Comparison of ENCODE assay signal across 29 mouse cellular contexts in genomic region chr5:36440741-36441140, GRCm38 (mm10). TPM values are rescaled to one million over a fixed set of nuclear protein-coding genes. Genes with fewer than 3 reads are reported as not detected.
DNase-seq lines count a peak whose midpoint lies in the region; ATAC-seq lines count a peak whose summit lies in the region.
"Had no signal": no experiment of that assay in that cellular context is flagged by ENCODE, and none has a peak within 500 bp of the region (broad histone marks: within the 10 kb centered on the region; RNA-seq: fewer than 3 reads in every experiment).

No protein-coding gene starts in this region.

- WGBS in embryonic facial prominence, embryonic 13.5 days = 55% methylated on average over 3 of the region's 3 CpGs
- 78% methylated on average over 3 of the region's 3 CpGs for WGBS in embryonic facial prominence, embryonic 10.5 days
- WGBS in heart, embryonic 10.5 days = 72% methylated on average over 3 of the region's 3 CpGs

- peaks cover 46% of the 10 kb centered on the region for H3K4me1 ChIP-seq in embryonic facial prominence, embryonic 13.5 days
- H3K4me1 ChIP-seq in embryonic facial prominence, embryonic 10.5 days = peaks cover 13% of the 10 kb centered on the region
- 0 out of 2 replicates have a peak, but pooled peaks cover 3% of the 10 kb centered on the region for H3K4me1 ChIP-seq in heart, embryonic 10.5 days
- H3K4me1 ChIP-seq: intestine, embryonic 15.5 days had no signal

- H3K4me3 ChIP-seq in embryonic facial prominence, embryonic 13.5 days = no peak overlapping the region
- no peak overlapping the region for H3K4me3 ChIP-seq in embryonic facial prominence, embryonic 10.5 days
- H3K4me3 ChIP-seq in heart, embryonic 10.5 days = no peak overlapping the region
- H3K4me3 ChIP-seq: embryonic facial prominence, embryonic 12.5 days; forebrain, embryonic 10.5 days; forebrain, embryonic 13.5 days; gastrocnemius, adult 2 months; heart, adult 2 months; hindbrain, embryonic 10.5 days; hindbrain, embryonic 13.5 days; intestine, embryonic 15.5 days had no signal

- H3K36me3 ChIP-seq in embryonic facial prominence, embryonic 13.5 days = no peaks in the 10 kb centered on the region
- H3K36me3 ChIP-seq in embryonic facial prominence, embryonic 10.5 days (replicated peaks) = no peaks in the 10 kb centered on the region
- no peaks in the 10 kb centered on the region for H3K36me3 ChIP-seq in heart, embryonic 10.5 days
- H3K36me3 ChIP-seq: embryonic facial prominence, embryonic 12.5 days; forebrain, embryonic 10.5 days; G1E; hindbrain, embryonic 10.5 days; hindbrain, embryonic 13.5 days; intestine, embryonic 15.5 days had no signal

- no peak overlapping the region for H3K4me2 ChIP-seq in embryonic facial prominence, embryonic 13.5 days
- H3K4me2 ChIP-seq: embryonic facial prominence, embryonic 12.5 days; forebrain, embryonic 13.5 days; heart, embryonic 11.5 days; hindbrain, embryonic 13.5 days; intestine, embryonic 15.5 days had no signal

- no peaks in the 10 kb centered on the region for H3K9me3 ChIP-seq in embryonic facial prominence, embryonic 13.5 days
- H3K9me3 ChIP-seq in embryonic facial prominence, embryonic 10.5 days = no peaks in the 10 kb centered on the region
- H3K9me3 ChIP-seq in heart, embryonic 10.5 days = no peaks in the 10 kb centered on the region
- H3K9me3 ChIP-seq: forebrain, embryonic 10.5 days; forebrain, embryonic 13.5 days; G1E; hindbrain, embryonic 10.5 days; hindbrain, embryonic 13.5 days; intestine, embryonic 15.5 days had no signal

- H3K27ac ChIP-seq in embryonic facial prominence, embryonic 13.5 days = peak overlapping the region; percentile 29; the same call in 1 of the 2 replicates
- H3K27ac ChIP-seq in embryonic facial prominence, embryonic 10.5 days (replicated peaks) = no peak overlapping the region
- no peak overlapping the region for H3K27ac ChIP-seq in heart, embryonic 10.5 days
- H3K27ac ChIP-seq: embryonic facial prominence, embryonic 12.5 days; forebrain, embryonic 10.5 days; forebrain, embryonic 13.5 days; gastrocnemius, adult 2 months; heart, adult 2 months; hindbrain, embryonic 10.5 days; hindbrain, embryonic 13.5 days; intestine, embryonic 15.5 days had no signal

- ATAC-seq in embryonic facial prominence, embryonic 13.5 days (ENCODE audit: insufficient number of reproducible peaks, insufficient read depth, low FRiP score, low TSS enrichment, low read depth) = no peak
- ATAC-seq: forebrain, embryonic 13.5 days; forebrain, embryonic 16.5 days; hindbrain, embryonic 16.5 days; intestine, embryonic 15.5 days; Patski had no signal

- DNase-seq in adrenal gland, adult (ENCODE audit: inconsistent age in 2 of 2, low spot score in 1 of 2) = peak; percentile 60 to 84
- DNase-seq in adrenal gland, adult 18-20 months (ENCODE audit: low spot score in 2 of 2) = no peak
- no peak for DNase-seq in embryonic facial prominence, embryonic 10.5 days (ENCODE audit: low spot score)
- peak; percentile 28 for DNase-seq in 3134 (ENCODE audit: extremely low read depth, insufficient read length, low spot score)
- peak; percentile 71 to 72 for DNase-seq in adrenal gland, postnatal 36 days
- no peak for DNase-seq in frontal cortex, postnatal 14 days (ENCODE audit: low spot score in 2 of 2)
- no peak for DNase-seq in heart, embryonic 10.5 days (ENCODE audit: low spot score)
- DNase-seq: B cell, adult 2 months; cerebellum, adult 18-20 months; cerebellum, adult 9-10 months; gastrocnemius, adult 2 months; gastrocnemius, postnatal 14 days; heart, adult 2 months; heart, postnatal 10 days; heart, postnatal 36 days; kidney, adult 11 months; kidney, adult 8-10 months had no signal

- 0 out of 2 replicates have a peak, but pooled peaks cover 4% of the 10 kb centered on the region for H3K27me3 ChIP-seq in embryonic facial prominence, embryonic 13.5 days
- H3K27me3 ChIP-seq in embryonic facial prominence, embryonic 10.5 days (replicated peaks; ENCODE audit: low read depth, poor library complexity, severe bottlenecking) = peaks cover 18% of the 10 kb centered on the region
- peaks cover 39% of the 10 kb centered on the region for H3K27me3 ChIP-seq in heart, embryonic 10.5 days (ENCODE audit: insufficient read depth, poor library complexity, severe bottlenecking)

- H3K9ac ChIP-seq in embryonic facial prominence, embryonic 13.5 days = no peak overlapping the region
- H3K9ac ChIP-seq: embryonic facial prominence, embryonic 12.5 days; forebrain, embryonic 13.5 days; hindbrain, embryonic 13.5 days; intestine, embryonic 15.5 days had no signal

RNA-seq across cellular contexts. Expression of gene Grpel1, which starts 24.1 kb away (rescaled TPM):
- total RNA-seq in adrenal gland, adult 18-20 months (2021) = 10 to 100 TPM; 76.2 to 79.3 TPM
- 46.1 and 47.8 TPM in 2 replicates for polyA plus RNA-seq in embryonic facial prominence, embryonic 13.5 days (2015; fragmentation: Nextera tagmentation; extraction: Ambion mirVana)
- 59.8 and 62.2 TPM in 2 replicates for polyA plus RNA-seq in embryonic facial prominence, embryonic 10.5 days (2016; fragmentation: Nextera tagmentation; extraction: Ambion mirVana)
- total RNA-seq in adrenal gland, postnatal 36 days (2021) = 10 to 100 TPM; 76.8 to 79.5 TPM
- polyA plus RNA-seq in heart, embryonic 10.5 days (2016; fragmentation: Nextera tagmentation; extraction: Ambion mirVana) = 69.8 and 74.4 TPM in 2 replicates

RNA-seq across cellular contexts. Expression of gene Sorcs2, which starts 42.8 kb away (rescaled TPM):
- 10 to 100 TPM; 14.2 to 30.4 TPM for total RNA-seq in adrenal gland, adult 18-20 months (2021)
- 13.1 and 14.8 TPM in 2 replicates for polyA plus RNA-seq in embryonic facial prominence, embryonic 13.5 days (2015; fragmentation: Nextera tagmentation; extraction: Ambion mirVana)
- polyA plus RNA-seq in embryonic facial prominence, embryonic 10.5 days (2016; fragmentation: Nextera tagmentation; extraction: Ambion mirVana) = 7.0 and 8.7 TPM in 2 replicates
- 10 to 100 TPM; 13.9 to 24.5 TPM for total RNA-seq in adrenal gland, postnatal 36 days (2021)
- polyA plus RNA-seq in heart, embryonic 10.5 days (2016; fragmentation: Nextera tagmentation; extraction: Ambion mirVana) = 6.9 and 12.2 TPM in 2 replicates

RNA-seq across cellular contexts. Expression of gene Tada2b, which starts 43.3 kb away (rescaled TPM):
- 10 to 100 TPM; 35.0 to 39.6 TPM for total RNA-seq in adrenal gland, adult 18-20 months (2021)
- 2.1 TPM in 2 replicates for polyA plus RNA-seq in embryonic facial prominence, embryonic 13.5 days (2015; fragmentation: Nextera tagmentation; extraction: Ambion mirVana)
- 1.3 and 1.7 TPM in 2 replicates for polyA plus RNA-seq in embryonic facial prominence, embryonic 10.5 days (2016; fragmentation: Nextera tagmentation; extraction: Ambion mirVana)
- 10 to 100 TPM; 33.7 to 40.7 TPM for total RNA-seq in adrenal gland, postnatal 36 days (2021)
- 1.2 and 1.9 TPM in 2 replicates for polyA plus RNA-seq in heart, embryonic 10.5 days (2016; fragmentation: Nextera tagmentation; extraction: Ambion mirVana)

RNA-seq across cellular contexts. Expression of gene Ccdc96, which starts 43.6 kb away (rescaled TPM):
- under 1 TPM; 0.17 to 0.45 TPM for total RNA-seq in adrenal gland, adult 18-20 months (2021)
- polyA plus RNA-seq in embryonic facial prominence, embryonic 13.5 days (2015; fragmentation: Nextera tagmentation; extraction: Ambion mirVana) = 0.40 and 0.49 TPM in 2 replicates
- 1.9 and 2.0 TPM in 2 replicates for polyA plus RNA-seq in embryonic facial prominence, embryonic 10.5 days (2016; fragmentation: Nextera tagmentation; extraction: Ambion mirVana)
- under 1 TPM; 0.33 to 0.46 TPM for total RNA-seq in adrenal gland, postnatal 36 days (2021)
- polyA plus RNA-seq in heart, embryonic 10.5 days (2016; fragmentation: Nextera tagmentation; extraction: Ambion mirVana) = 0.33 and 0.62 TPM in 2 replicates

Comparison
In these comparisons a context has a peak if more than half of its experiments do, and no peak if none do; other contexts are left out.
1. DNase-seq: peak in adrenal gland, adult (2 of 2), 3134 (single experiment) and adrenal gland, postnatal 36 days (2 of 2); none in adrenal gland, adult 18-20 months (0 of 2), embryonic facial prominence, embryonic 10.5 days (single experiment), frontal cortex, postnatal 14 days (0 of 2) and heart, embryonic 10.5 days (single experiment).